Mouse (Mus musculus): ENCODE data around the gene Trim33. TPM values are rescaled to one million over a fixed set of nuclear protein-coding genes. Genes with fewer than 3 reads are reported as not detected.

Trim33 gene
- total RNA-seq, 2 experiments from 2014 or later, result 47.9 to 110 TPM

DNA sequence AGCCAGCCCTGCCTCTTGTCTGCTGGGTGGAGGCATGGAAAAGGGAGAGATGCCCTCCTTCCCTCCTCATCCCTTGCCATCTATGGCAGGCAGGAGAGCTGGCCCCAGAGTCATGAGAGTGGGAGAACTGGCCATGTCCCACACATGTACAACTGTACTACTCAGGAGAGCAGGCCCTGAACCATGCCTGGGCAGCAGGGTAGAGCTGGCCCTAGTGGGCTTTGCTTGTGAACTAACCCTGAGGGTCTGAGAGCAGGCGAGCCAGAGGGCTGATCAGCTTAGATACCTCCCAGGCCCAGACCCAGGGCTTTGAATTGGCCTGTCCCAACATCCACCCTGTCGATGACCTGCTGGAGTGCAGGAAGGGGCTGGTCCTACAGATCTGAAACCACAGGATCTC is 115.0 kb downstream of the Trim33 start:
- no peak for ATAC-seq (replicated peaks; ENCODE audit: poor library complexity)

DNA sequence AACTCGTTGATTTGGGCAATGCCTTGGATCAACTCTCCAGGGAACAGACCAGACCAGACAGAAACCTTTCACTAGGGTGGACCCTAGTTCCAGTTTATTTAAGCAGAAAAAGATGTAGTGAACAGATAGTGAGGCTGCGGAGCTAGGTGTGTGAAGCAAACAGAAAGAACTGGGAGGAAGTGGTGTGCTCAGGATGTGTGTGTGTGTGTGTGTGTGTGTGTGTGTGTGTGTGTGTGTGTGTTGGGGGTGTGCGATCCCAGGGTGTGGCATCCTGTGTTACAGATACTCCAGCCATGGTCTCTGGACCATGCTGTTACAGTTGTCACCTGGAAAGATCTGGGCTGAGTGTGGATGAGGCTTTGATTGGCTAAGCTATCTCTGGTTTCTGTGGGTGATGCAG is 118.4 kb downstream of the Trim33 start:
- ATAC-seq (replicated peaks; ENCODE audit: poor library complexity), result 0 out of 2 replicates have a peak, but pooled peaks have one; percentile 24

DNA sequence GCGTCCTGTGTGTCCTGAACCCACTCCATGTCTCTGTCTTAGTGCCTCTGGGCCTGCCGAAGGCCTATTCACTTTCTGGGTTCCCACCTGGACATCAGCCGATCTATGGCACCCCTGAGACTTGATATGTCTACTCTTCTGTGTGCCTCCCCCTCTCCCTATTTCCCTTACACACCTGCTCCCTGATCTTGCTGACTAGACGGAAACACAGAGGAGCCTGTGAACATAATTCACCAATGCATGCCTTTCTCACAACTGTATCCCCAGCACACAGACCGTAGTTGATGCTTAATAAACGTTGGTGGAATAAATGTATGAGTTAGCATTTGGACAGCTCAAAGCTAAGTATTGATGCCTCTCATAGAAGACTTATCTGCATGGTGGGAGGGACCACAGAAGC is 121.7 kb downstream of the Trim33 start:
- no peak for ATAC-seq (replicated peaks; ENCODE audit: poor library complexity)

DNA sequence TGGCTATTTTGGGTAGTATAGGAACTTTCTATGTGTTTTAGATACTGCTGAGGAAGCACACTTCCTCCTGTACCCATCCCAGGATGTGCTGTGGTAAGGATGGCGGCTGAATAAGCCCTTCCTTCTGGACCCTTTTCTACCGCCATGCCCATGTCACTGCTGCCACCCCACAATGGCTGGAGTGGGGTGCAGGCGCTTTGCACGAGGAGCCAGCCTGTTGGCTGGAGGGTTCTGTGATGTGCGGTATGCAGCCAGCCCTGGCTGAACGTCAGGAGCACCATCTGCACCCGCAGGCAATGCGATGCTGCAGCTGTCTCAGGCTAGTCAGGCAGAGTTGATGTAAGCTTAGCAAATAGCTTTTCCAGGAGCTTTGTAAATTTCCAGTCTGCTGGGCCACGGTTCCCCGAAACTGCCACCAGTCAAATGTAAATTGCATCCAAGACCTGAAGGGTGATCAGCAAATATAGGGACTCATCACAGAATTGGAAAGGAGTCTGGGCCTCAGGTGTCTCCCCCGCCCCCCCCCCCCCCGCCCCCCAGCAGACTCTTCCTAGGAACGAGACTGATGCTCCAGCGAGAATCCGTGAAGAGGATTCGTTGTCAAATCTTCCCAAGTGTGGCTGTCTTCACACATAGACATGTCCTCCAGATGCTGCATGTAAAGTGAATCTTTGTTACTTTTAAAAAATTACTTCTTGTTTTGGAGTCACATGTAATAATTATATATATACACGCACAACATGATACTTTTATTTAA is 122.4 kb downstream of the Trim33 start:
- ATAC-seq (replicated peaks; ENCODE audit: poor library complexity), result no peak

DNA sequence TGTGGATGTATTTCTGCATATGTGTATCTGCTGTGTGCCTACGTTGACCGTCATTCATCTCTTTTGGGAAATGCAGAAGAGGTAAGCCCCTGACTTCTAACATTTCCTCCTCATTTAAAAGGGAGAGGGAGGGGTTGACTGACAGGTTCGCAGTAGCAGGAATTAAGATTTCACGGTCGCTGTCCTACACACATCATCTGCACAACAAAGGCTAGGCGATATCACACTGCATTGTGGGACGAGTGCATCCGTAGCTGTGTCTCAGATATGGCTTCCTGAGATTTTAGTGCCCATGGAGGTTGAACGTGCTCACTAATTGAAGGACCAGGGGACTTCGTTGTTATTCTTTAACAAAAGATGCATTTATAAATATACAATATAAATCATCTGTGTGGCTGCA is 123.1 kb downstream of the Trim33 start:
- ATAC-seq (replicated peaks; ENCODE audit: poor library complexity), result no peak

DNA sequence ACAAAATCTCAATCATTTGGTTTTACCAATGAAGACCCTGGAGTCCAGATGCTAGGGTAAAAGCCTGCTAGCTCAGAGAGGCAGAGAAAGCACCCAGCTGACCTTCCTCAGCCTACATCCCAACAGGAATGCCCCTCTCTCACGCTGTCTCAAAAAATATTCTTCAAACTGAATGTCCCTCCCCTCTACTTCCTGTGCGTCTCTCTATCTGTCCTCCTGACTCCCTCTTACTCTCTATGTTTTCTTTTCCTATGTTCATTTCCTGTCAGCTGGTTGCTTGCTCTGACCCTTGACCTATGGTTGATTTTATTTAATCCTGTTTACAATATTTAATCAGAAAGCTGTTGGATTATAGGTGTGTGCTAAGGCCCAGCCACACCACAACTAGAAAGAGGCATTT is 126.0 kb downstream of the Trim33 start:
- ATAC-seq (replicated peaks; ENCODE audit: poor library complexity), result no peak

DNA sequence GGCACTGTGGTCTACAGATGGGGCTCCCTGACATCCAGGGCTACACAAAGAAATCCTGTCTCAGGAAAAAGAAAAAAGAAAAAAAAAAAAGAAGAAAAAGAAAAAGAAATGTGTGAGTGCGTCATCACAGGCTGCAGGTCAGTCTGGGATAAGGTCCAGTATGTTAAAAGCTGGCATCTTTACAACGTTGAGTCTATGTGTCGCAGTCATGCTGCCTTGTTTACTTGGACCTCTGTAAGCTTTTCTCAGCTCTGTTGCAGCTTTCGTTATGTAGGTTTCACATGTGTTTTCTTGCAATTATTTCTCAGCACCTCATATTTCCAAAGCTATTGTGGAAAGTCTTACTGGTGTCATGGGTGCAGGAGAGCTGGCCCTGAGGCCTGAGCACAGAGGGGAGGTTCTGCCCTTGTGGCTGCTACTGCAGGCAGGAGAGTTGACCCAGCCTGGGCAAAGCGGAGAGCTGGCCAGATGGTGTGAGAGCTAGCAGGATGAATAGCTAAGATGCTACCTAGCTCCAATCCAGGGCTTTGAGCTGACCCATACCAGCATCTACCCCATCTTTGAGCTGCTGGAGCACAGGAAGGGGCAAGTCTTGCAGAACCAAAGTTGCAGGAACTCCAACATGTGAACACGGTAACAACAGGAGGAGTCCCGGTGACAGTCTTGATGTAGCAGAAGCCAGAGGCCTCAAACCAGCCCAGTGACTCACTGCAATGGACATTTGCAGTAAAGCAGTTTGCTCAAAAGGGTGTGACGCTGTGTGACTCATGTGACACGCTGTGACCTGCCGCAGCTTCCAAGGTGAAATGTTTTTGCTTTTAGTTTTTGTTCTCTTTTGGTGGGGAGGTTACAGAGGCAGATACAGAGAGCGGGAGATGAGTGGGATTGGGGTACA is 127.0 kb downstream of the Trim33 start:
- ATAC-seq (replicated peaks; ENCODE audit: poor library complexity), result no peak

Other genes starting within 250 kb of the Trim33 start
- gene Nras, start 221.0 kb upstream of the Trim33 start, total RNA-seq (2015), result 65.6 and 65.7 TPM in 2 replicates
- gene Nras, start 221.0 kb upstream of the Trim33 start, total RNA-seq (2017), result 60.8 and 77.7 TPM in 2 replicates
- gene Ampd1, start 205.3 kb upstream of the Trim33 start, total RNA-seq (2015), result not detected in 2 replicates
- gene Ampd1, start 205.3 kb upstream of the Trim33 start, total RNA-seq (2017), result not detected in 2 replicates
- 1.1 and 1.4 TPM in 2 replicates for gene Dennd2c, start 176.7 kb upstream of the Trim33 start, total RNA-seq (2015)
- 0.54 and 1.1 TPM in 2 replicates for gene Dennd2c, start 176.7 kb upstream of the Trim33 start, total RNA-seq (2017)
- 129 and 130 TPM in 2 replicates for gene Bcas2, start 107.6 kb upstream of the Trim33 start, total RNA-seq (2015)
- gene Bcas2, start 107.6 kb upstream of the Trim33 start, total RNA-seq (2017), result 169 and 190 TPM in 2 replicates